8 mouse cellular contexts compared by ENCODE assay signal in the genomic region with DNA sequence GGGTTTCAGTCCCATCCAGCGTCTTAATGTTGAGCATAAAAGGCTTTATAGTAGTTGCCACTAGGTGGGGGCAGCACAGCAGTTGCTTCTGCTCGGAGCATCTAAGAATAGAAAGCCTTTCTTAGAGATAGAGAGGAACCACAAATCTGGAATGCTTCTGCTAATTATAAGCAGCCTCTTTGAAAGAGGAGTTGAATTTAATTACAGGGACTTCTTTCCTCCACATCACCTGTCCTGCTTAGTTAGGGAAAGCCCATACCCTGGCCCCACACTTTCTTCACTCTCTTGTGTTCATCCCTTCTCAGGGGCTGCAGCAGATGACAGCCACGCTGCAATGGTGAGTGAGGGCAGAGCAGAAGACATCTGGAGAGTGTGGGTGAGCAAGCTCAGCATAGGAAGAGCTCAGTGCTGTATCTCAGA. TPM values are rescaled to one million over a fixed set of nuclear protein-coding genes. Genes with fewer than 3 reads are reported as not detected.
DNase-seq lines count a peak whose midpoint lies in the region; ATAC-seq and TF ChIP-seq lines count a peak whose summit lies in the region.

No protein-coding gene starts in this region.

- H3K4me2 ChIP-seq in kidney, embryonic 16.5 days (replicated peaks; ENCODE audit: low read depth, low read length): no peak overlapping the region
- no peak overlapping the region for H3K4me2 ChIP-seq in hindbrain, postnatal 0 days (ENCODE audit: low read depth, low read length)
- H3K4me2 ChIP-seq in midbrain, embryonic 15.5 days: no peak overlapping the region

- H3K4me1 ChIP-seq in kidney, embryonic 16.5 days (ENCODE audit: insufficient read depth, low read length): no peaks in the 10 kb centered on the region
- H3K4me1 ChIP-seq in hindbrain, postnatal 0 days (ENCODE audit: insufficient read depth, low read length): 0 out of 2 replicates have a peak, but pooled peaks cover 6% of the 10 kb centered on the region
- peaks cover 4% of the 10 kb centered on the region; the same call in 1 of the 2 replicates for H3K4me1 ChIP-seq in midbrain, embryonic 15.5 days

- peak; percentile 78 for TF ChIP-seq CTCF in hindbrain, postnatal 0 days (IDR thresholded peaks at IDR 0.05; ENCODE audit: low read depth)

- no peak overlapping the region for H3K4me3 ChIP-seq in kidney, embryonic 16.5 days (ENCODE audit: low read length)
- H3K4me3 ChIP-seq in hindbrain, postnatal 0 days (ENCODE audit: low read length): no peak overlapping the region
- H3K4me3 ChIP-seq in midbrain, embryonic 15.5 days: no peak overlapping the region

- 20% methylated on average over 3 of the region's 3 CpGs for WGBS in kidney, embryonic 16.5 days
- 14% methylated on average over 3 of the region's 3 CpGs for WGBS in hindbrain, postnatal 0 days
- 24% methylated on average over 3 of the region's 3 CpGs for WGBS in midbrain, embryonic 15.5 days

- H3K27me3 ChIP-seq in kidney, embryonic 16.5 days (ENCODE audit: insufficient read depth, low read length): no peaks in the 10 kb centered on the region; the same call in 1 of the 2 replicates
- no peaks in the 10 kb centered on the region for H3K27me3 ChIP-seq in hindbrain, postnatal 0 days (ENCODE audit: insufficient read depth, low read length)
- no peaks in the 10 kb centered on the region for H3K27me3 ChIP-seq in midbrain, embryonic 15.5 days (replicated peaks)

- no peaks in the 10 kb centered on the region for H3K36me3 ChIP-seq in kidney, embryonic 16.5 days (ENCODE audit: insufficient read depth, low read length)
- H3K36me3 ChIP-seq in hindbrain, postnatal 0 days (ENCODE audit: insufficient read depth, low read length): no peaks in the 10 kb centered on the region
- H3K36me3 ChIP-seq in midbrain, embryonic 15.5 days (replicated peaks): no peaks in the 10 kb centered on the region

- no peak overlapping the region for H3K9ac ChIP-seq in kidney, embryonic 16.5 days (replicated peaks; ENCODE audit: low read length)
- no peak overlapping the region for H3K9ac ChIP-seq in hindbrain, postnatal 0 days (replicated peaks; ENCODE audit: low read length)
- peak overlapping the region; percentile 20; the same call in 1 of the 2 replicates for H3K9ac ChIP-seq in midbrain, embryonic 15.5 days

- H3K9me3 ChIP-seq in kidney, embryonic 16.5 days (ENCODE audit: low read length): no peaks in the 10 kb centered on the region
- no peaks in the 10 kb centered on the region for H3K9me3 ChIP-seq in hindbrain, postnatal 0 days (ENCODE audit: low read length)
- no peaks in the 10 kb centered on the region for H3K9me3 ChIP-seq in midbrain, embryonic 15.5 days

- DNase-seq in kidney, postnatal 10 days: peak; percentile 48
- DNase-seq in hindbrain, postnatal 0 days (ENCODE audit: low spot score): peak; percentile 85
- DNase-seq in urinary bladder, postnatal 10 days (ENCODE audit: low spot score): no peak
- no peak for DNase-seq in adrenal gland, postnatal 36 days
- no peak for DNase-seq in thymus, postnatal 4 days

- no peak for ATAC-seq in kidney, embryonic 16.5 days (ENCODE audit: low FRiP score, low TSS enrichment)
- 0 out of 2 replicates have a peak, but pooled peaks have one; percentile 50 for ATAC-seq in common myeloid progenitor, adult 5-6 weeks (replicated peaks; ENCODE audit: low read depth, poor library complexity, severe bottlenecking)
- ATAC-seq in hindbrain, postnatal 0 days: peak; percentile 81
- peak; percentile 79 for ATAC-seq in midbrain, embryonic 15.5 days (replicated peaks)

- no peak overlapping the region for H3K27ac ChIP-seq in kidney, embryonic 16.5 days (ENCODE audit: low read length)
- 0 out of 2 replicates have a peak overlapping the region, but pooled peaks have one; percentile 41 for H3K27ac ChIP-seq in hindbrain, postnatal 0 days
- H3K27ac ChIP-seq in midbrain, embryonic 15.5 days: peak overlapping the region; percentile 32; the same call in 1 of the 2 replicates

RNA-seq across cellular contexts. Expression of a gene that starts 47.3 kb away (rescaled TPM):
- 5.9 and 6.8 TPM in 2 replicates for polyA plus RNA-seq in kidney, embryonic 16.5 days (2015; fragmentation: Nextera tagmentation; extraction: Ambion mirVana)
- 0.68 TPM in 1 of 2 replicates, not detected in the other for total RNA-seq in common myeloid progenitor, adult 5-6 weeks (2017)
- 0.14 and 0.47 TPM in 2 replicates for total RNA-seq in hindbrain, postnatal 0 days (2014; rRNA removed)
- 0.93 and 1.2 TPM in 2 replicates for polyA plus RNA-seq in hindbrain, postnatal 0 days (2015; fragmentation: Nextera tagmentation; extraction: Ambion mirVana)
- 0.18 and 0.58 TPM in 2 replicates for polyA plus RNA-seq in midbrain, embryonic 15.5 days (2015; fragmentation: Nextera tagmentation; extraction: Ambion mirVana)
- 1 to 10 TPM; 3.4 to 6.0 TPM for total RNA-seq in adrenal gland, postnatal 36 days (2021)

Comparison
In these comparisons a context has a peak if more than half of its experiments do, and no peak if none do; other contexts are left out.
1. DNase-seq: peak in kidney, postnatal 10 days (single experiment) and hindbrain, postnatal 0 days (single experiment); none in urinary bladder, postnatal 10 days (single experiment), adrenal gland, postnatal 36 days (0 of 2) and thymus, postnatal 4 days (single experiment).